In the genomic region with DNA sequence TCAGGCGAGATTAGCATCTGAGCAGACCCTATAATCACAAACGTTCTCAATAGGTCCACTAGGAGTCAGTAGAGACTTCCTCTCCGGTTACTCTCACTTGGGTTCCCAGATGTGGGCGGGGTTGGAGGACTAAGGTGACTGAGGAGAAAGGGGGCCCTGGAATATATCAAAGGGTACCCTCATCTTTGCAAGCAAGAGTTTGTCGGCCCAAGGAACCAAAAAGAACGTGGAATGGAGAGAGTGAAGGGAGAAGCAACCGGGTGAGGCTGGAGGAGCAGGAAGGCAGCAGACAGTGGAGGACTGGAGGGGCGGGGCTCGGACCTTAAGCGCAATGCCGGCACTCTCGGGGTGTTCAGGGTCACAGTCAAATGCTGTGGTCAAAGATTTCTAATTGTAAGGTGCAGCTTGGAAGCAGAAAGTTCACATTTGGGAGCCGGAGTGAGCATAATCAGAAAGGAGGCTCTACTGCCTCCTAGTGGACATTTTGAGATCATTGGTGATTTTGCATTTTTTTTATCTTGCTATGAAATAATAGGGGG, we compare ENCODE assay signal across 8 mouse cellular contexts.
DNase-seq lines count a peak whose midpoint lies in the region; ATAC-seq and TF ChIP-seq lines count a peak whose summit lies in the region.

No protein-coding gene starts in this region.

- 0% methylated on average over 13 of the region's 13 CpGs for WGBS in cerebellum, adult 2 months
- under 1% methylated on average over 13 of the region's 13 CpGs for WGBS in hindbrain, embryonic 12.5 days

- H3K9ac ChIP-seq in hindbrain, embryonic 12.5 days, result peak overlapping the region; percentile 44

- H3K4me1 ChIP-seq in cerebellum, adult 2 months (ENCODE audit: control insufficient read depth, insufficient read depth, low read length), result no peaks in the 10 kb centered on the region
- no peaks in the 10 kb centered on the region for H3K4me1 ChIP-seq in hindbrain, embryonic 12.5 days

- peak; percentile 85 for ATAC-seq in hindbrain, embryonic 12.5 days (ENCODE audit: low FRiP score)

- H3K4me3 ChIP-seq in cerebellum, adult 2 months (replicated peaks; ENCODE audit: insufficient read depth, low read depth, low read length), result peak overlapping the region; percentile 62
- peak overlapping the region; percentile 45 for H3K4me3 ChIP-seq in hindbrain, embryonic 12.5 days

- peak; percentile 65 for TF ChIP-seq CTCF in cerebellum, adult 2 months (IDR thresholded peaks at IDR 0.05; ENCODE audit: borderline replicate concordance, insufficient read depth, low read depth, low read length)

- no peaks in the 10 kb centered on the region for H3K36me3 ChIP-seq in hindbrain, embryonic 12.5 days

- peak overlapping the region; percentile 64 for H3K4me2 ChIP-seq in hindbrain, embryonic 12.5 days (replicated peaks)

- H3K27me3 ChIP-seq in cerebellum, adult 2 months (ENCODE audit: control insufficient read depth, insufficient read depth, low read length), result no peaks in the 10 kb centered on the region
- H3K27me3 ChIP-seq in hindbrain, embryonic 12.5 days, result no peaks in the 10 kb centered on the region

- H3K9me3 ChIP-seq in hindbrain, embryonic 12.5 days (replicated peaks), result no peaks in the 10 kb centered on the region

- no peak for TF ChIP-seq POLR2A in cerebellum, adult 2 months (IDR thresholded peaks at IDR 0.05; ENCODE audit: borderline replicate concordance, insufficient read depth, low read length)

- H3K27ac ChIP-seq in cerebellum, adult 2 months (ENCODE audit: insufficient read depth, low read length), result no peak overlapping the region
- H3K27ac ChIP-seq in hindbrain, embryonic 12.5 days, result peak overlapping the region; percentile 19; the same call in 1 of the 2 replicates

- peak; percentile 53 for DNase-seq in MN1 (ENCODE audit: low spot score)
- DNase-seq in cerebellum, adult 2 months, result peak; percentile 58 to 63
- peak; percentile 82 for DNase-seq in forelimb bud, embryonic 11.5 days (ENCODE audit: low read depth, low spot score)
- peak; percentile 64 to 66 for DNase-seq in layer of hippocampus, postnatal 10 days (ENCODE audit: low spot score in 2 of 2)
- DNase-seq in lung, postnatal 10 days, result peak; percentile 84
- peak; percentile 48 for DNase-seq in ovary, postnatal 14 days (ENCODE audit: low spot score)
- DNase-seq in thymus, postnatal 14 days, result peak; percentile 77
